Mouse (Mus musculus) adrenal gland, adult 2 months (tissue): ENCODE data around the gene Zfp706. TPM values are rescaled to one million over a fixed set of nuclear protein-coding genes. Genes with fewer than 3 reads are reported as not detected.

Source experiments
- DNase-seq: peaks from one replicate; pipeline ENCODE4 v3.0.0; 2021
- polyA plus RNA-seq: library from polyadenylated mRNA; depleted of rRNA; stranded (reverse); fragments of >200 nt; gene quantifications from 2 replicates; pipeline ENCODE4 v1.2.3, GENCODE M21; 2012
- total RNA-seq, 2 experiments: library from RNA; stranded (reverse); gene quantifications; 2 replicates each; pipeline ENCODE4 v1.2.3; 2021

Gene Zfp706
- total and polyA plus RNA-seq, 3 experiments: 26.2 to 247 (median 216) TPM

DNA sequence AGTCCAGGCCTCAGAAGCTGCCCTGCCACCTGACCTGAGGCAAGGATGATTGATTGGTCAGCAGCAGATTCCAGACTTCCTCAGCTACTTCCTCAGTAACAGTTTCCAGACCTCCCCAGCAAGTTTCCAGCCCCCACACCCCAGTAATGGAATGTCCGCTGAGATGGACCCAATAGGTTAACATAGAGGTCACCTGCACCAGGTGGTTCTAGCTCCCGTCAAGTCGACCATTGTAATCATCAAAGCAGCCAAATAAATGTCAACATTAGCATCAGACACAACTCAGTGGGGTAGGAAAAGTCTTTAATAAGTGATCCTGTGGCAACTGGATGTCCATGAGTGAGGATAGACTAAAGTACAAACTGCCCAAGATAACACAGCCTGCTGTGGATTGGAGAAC is 3.7 kb upstream of the Zfp706 start:
- no peak for DNase-seq

DNA sequence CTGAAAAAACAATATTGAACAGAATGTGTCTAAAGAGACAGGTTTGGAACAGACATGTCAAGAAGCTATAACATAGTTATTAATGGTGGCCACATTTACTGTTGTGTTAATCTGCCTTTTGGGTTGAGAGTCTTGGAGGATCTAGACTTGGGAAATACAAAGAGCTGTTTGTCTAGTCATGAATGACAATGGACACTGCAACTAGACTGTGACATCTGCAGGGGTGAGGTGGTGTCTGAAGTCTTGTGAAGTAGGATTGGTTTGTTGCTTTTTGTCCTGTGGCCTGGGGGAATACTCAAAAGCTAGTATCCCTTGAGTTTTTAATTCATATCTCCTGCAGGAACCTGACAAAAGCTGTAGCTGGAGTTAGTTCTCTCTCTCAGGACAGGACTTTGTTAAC is 973 bp upstream of the Zfp706 start:
- no peak for DNase-seq

DNA sequence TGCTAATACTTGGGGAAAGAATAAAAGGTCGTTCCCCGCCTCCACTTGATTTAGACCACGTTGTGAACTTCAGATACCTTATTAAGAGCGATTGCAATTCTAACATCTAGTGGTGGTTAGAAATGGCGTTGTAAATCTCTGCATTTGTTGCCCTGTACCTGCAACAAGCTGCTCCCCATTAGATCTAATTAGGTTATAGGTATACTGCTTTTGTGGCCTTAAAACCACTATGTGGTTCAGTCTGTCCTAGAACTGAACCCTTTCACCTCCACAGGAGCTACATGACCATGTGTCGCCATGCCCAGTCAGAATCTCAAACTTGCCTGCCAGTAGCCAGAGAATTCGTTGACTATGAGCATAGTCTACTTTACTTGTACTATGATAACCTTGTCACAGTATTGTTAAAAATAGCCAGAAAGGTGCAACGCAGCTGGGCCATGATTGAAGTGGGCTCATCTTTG is 416 bp upstream of the Zfp706 start:
- peak; percentile 10 for DNase-seq

DNA sequence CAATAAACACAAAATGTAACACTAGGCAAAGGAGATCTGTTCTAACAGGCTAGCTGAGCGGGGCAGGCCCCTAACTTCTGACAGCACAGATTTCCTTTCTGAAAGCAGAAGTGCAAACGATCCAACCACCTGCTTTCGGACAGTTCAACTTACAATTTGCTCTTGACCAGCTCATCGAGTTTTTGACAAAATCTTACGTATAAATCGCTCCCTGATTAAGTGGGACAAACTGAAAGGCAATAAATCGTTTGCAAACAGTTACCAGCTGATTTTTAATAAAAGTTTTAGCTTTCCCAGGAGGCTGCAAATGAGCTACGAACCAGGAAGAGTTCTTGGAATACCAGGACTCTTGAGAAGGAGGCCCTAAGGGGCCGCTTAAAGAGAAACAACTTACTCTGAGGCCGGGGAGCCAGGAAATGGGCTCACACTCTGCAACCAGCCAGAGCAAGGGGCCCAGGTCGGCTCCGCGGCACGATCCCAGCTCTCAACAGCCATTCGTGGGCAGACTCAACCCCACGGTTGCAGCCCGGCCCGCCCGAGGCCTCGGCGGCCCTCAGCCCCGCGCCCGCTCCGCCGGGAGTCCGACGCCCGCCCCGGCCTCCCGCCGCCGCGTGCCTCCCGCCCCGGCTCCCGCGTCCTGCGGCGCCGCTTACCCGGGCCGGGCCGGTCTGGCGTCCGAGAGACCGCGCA is 953 bp downstream of the Zfp706 start:
- DNase-seq: peak; percentile 52

DNA sequence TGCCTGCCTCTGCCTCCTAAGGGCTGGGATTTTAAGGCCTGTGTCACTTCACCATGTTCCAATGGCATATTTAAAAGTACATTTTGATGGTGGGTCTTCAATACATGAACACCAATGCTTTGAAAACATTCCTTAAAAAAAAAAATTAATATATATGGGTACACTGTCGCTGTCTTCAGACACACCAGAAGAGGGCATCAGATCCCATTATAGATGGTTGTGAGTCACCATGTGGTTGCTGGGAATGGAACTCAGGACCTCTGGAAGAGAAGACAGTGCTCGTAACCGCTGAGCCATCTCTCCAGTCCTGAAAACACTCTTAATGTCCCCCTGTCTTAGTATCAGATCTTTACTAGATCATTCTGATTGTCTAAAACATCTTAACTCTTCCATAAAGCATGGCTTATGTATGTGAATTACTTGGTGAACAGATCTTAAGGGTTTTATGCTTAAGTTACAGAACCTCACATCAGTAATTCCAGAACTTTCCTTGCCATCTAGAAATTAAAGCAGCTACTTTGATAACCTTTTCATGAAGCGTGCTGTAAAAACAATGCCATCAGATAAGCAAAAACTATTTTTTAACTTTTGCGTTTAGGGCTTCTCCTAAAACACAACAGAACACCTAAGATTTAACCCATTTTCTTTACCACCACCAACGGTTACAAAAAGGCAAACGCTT is 1.6 kb downstream of the Zfp706 start:
- DNase-seq: no peak

DNA sequence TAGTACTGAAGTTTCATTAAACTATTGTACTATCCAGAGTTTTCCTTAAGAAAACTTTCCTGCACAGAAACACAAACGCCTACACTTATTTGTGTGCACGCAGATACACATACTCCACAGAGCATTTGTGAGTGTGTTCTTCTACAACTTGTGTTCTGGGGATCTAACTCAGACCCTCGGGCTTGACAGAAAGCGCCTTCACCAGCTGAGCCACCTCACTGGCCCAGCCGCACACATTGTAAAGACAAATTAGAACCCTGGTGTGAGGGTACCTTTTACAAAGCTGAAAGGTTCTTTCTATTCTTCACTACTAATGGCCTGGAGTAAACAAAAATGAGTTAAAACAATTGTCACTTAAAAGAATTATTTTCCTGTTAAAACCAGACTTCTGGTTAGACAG is 2.7 kb downstream of the Zfp706 start:
- DNase-seq: no peak

DNA sequence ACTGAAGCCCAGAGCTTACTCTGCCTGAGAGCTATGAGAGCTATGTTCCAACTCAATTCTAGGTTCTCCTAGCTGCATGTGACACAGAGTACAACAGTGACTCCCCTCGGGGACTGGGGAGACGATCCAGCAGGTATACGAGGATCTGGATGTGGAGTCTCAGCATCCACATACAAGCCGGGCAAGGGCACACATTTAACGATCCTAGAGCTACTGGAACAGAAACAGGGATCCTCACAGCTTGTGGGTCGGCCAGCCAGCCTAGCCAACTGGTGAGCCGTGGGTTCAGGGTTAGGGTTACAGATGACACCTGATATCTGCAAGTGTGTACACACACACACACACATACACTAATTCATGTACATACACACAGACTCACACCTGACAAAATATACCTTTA is 5.3 kb downstream of the Zfp706 start:
- DNase-seq: no peak

DNA sequence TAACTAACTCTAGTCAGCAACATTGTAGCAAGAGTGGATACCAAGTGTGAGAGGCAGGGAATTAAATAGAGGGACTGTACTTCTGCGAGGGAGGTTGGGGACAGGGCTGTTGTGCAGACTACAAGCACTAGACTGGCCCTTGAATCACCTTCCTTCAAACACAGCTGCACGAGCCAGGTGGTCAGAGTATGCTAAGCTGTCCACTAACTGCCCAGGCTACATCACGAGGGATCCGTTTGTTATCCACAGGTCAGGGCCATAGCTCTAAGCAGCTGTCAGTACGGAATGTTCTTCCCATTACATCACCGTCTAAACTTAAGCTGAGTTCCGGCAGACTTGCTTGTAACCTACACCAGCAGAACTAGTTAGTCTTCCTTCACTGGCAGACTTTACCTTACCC is 8.0 kb downstream of the Zfp706 start:
- DNase-seq: peak; percentile 45

DNA sequence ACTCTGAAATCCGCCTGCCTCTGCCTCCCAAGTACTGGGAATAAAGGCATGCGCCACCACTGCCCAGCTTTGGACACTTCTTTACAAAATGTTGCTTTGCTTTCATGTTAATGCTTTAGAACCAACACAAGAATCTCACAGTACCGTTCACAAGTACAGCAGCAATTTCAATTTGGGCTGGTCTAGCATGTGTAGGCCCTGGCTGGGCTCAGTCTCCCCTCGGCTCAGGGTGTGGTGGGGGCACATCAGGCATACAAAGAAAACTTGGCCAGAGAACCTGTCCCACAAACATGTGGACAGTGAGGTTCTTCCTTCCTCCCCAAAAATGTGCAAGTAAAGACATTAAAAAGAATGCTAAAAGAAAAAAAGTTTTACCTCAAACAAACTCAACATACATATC is 12.4 kb downstream of the Zfp706 start:
- DNase-seq: no peak

DNA sequence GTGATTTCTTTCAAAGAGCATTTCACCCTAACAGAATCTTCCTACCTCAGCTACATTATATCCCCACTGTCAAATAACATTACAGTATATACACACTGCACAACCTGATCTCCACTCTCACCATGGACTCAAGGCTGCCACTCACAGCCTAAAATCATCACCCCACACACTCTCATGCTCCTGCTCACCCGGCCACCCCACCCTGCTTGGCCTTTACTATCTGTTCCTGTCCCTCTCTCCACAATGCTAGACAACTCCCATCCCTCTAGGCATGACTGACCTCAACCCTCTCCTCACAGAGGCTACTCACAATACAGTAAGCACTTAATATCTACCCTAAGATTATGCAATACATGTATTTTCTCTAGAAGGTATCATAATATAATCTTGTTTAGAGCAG is 12.9 kb downstream of the Zfp706 start:
- no peak for DNase-seq

DNA sequence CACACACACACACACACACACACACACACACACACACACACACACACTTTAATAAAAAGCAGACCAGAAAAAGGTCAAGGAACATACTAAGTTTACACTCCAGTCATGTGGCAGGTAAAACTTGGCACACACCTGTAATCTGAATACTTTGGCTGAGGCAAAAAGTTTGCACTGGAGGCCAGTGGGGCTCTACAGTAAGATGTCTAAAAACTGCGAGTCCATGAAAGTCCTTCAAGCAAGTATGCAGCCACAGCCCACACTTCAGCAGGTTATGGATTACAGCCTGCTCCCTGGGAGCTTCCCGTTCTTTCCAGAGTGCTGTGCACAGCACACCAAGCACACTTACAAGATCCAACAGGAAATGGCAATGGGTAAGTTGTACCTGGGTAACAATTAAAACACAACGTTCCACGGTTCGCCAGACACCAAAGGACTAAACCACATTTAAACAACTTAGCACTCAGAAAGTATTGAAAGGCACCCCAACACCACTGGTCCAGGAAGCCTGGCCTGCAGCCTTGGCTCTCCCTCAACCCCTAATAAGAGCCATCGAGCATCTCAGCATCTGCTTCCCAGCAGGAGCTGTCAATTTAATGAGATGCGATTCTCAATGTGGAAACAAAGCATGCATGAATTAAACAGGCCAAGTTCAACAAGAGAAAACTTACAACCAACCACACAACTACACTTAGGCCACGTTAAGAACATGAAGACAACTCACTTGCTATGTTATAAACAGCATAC is 14.0 kb downstream of the Zfp706 start:
- no peak for DNase-seq

DNA sequence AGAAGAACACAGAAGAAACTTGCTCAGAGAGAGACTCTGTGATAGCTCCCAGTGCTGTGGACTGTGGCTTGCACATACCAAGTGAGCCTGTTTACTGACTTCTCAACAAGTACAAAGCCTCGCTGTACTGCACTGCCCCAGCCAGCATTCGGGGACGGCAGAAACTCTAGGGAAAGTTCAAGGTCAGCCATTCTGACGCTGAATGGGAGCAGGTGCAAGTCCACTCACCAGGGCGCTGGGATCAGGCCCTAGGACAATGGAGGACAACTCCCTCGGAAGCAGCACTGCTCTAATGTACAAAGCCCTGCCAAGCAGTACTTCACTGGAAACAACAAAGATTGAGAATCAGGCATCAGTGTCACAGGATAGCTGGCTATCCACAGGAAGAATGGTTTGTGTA is 16.2 kb downstream of the Zfp706 start:
- DNase-seq: peak; percentile 60

DNA sequence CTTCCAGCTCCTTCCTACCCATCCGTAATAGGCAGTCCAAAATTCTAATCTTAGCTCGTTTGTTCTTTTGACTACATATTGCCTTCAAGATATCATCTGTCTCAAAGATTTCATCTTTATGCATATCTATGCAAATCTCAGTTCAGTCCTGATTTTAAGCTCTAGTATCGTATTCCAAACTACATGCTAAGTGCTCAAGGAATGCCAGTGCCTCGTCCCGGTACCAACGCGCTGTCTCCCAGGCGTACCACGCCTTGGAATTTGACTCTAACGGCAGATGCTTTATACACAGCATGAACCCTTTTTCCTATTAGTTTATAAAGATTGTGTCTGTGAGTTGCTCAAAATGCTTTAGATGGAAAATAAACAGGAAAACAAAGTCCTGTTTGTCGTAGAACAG is 17.7 kb downstream of the Zfp706 start:
- no peak for DNase-seq

DNA sequence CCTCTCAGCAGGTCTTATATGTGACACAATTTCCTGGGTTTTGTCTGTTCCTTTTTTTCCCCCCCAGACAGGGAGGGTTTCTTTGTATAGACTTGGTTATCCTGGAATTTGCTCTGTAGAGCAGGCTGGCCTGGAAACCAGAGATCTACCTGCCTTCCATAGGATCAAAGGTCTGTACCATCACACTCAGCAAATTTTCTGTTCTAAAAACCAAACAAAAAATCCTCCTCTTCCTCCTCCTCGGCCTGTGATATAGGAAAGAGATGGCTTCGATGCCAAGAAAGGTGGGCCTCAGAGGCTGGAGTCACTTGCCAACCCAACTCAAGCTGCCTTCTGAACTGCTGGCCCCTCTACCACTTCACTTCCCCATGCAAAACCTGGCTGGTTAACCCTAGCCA is 18.9 kb downstream of the Zfp706 start:
- no peak for DNase-seq

DNA sequence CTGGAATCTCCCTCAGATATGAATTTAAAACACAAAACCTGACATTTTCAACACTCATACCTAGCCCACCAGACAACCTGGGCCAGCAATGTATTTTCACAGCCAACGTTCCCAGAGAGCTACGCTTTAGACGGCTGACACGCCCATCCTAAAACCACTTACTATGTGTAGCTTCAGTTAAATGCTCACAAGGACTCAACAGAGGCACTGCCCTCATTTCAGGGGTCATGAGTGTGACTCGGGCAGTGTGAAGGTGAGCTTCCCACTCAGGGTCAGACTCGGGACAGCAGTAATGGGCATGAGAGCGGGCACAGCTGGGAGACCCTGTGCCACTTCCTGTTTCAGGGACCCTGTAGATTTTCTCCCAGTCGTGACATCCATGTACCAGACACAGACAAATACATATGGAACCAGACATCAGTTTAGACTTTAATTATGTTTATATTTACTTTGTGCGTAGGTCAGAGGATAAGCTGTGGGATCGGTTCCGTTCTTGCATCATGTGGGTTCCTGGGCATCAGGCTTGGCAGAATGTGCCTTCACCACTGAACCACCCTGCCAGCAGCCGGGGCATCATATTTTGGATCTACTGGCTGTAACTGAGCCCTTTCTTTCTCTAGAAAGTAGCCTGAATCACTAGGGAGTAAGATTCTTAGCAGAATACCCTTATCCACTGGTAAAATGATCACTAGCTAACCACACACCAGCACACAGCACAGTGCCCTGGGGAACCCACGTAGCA is 19.4 kb downstream of the Zfp706 start:
- no peak for DNase-seq

DNA sequence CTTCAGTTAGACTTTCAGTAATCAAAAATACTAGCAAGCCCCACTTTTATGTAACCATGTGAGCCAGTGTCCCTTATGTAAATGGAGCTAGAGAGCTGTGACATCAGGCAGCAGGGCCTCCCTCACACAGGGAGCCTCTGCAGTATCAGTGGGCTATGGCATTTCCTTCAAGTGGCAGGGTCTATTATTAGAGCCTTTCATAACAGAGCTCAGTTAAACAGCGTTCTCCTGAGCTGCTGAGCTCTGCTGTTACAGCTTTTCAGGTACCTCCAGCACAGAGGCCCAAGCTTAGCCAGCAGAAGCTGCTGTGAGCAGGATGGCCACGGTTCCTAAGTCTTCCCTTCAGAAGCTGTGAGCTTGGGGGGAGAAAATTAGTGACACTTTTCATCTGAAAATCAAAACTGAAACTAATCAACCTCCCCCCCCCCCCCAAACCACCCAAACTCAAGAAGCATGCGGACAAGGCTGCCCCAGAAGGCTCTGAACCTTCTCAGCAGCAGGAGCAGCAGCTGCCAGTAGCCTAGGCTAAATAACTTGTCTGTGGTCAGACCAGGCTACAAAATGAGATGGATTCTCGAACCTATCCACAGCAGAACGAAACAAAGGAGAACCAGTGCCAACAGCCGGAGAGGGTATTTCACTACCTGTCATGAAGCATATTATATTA is 20.2 kb downstream of the Zfp706 start:
- no peak for DNase-seq

DNA sequence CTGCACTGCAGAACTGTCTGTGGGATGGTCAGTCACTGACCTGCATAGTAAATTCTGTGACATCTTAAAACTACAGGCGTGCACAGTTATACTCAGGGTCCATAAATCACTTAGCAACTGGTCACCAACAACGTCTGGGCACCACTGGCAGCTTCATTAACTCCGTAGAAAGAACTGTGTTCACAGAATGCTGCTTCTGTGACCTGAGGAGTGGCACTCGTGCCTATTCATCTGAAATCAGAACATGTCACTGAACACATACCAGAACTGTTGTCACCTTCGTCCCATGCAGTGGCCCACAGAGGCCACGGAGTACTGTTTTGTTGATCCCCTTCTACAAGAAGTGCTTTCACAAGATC is 22.0 kb downstream of the Zfp706 start:
- DNase-seq: no peak

DNA sequence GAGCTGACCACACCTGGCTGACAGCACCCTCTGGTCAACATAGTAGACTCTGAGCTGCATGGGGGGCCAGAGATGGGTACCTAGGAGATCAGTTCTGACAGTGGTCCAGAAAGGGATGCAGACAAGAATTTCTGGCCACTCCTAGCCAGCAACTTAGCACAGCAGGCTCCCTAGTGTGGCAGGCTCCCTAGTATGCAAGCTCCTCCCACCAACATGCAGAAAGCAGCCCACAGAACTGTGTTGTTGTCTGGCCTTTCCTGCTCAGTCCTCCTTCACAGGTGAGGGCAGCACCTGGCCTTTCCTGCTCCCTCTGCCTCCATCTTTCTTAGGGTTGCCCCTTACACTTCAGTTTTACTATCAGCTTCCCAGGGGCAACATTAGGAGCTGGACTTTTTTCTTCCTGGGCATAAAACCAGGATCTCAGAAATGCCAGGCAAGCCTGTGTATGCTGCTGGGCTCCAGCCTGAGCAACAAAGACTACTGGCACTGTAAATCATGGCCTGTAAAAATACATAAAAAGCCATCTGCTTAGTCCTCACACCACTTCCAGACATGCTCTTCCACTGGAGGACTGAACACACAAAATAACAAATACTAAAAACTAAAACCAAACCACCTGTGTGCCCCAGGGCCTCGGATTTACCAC is 22.5 kb downstream of the Zfp706 start:
- no peak for DNase-seq

DNA sequence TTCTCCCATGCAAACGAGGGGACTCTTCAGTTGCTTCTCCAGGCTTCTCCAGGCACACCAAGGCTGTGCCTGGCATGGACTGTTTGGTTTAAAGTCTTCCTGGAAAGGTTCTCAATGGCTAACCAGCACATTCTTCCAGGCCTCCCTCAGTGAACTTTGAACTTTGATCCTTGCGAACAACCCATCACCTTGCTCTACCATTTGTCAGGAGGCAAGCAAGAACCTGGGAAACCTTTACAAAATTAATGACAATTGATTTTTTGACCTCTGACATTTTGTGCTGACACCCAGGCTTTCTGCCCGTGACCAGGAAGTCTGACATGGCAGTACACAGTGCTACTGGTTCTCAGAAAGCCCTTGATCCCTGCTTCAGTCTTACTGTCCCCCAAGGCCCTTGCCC is 24.1 kb downstream of the Zfp706 start:
- no peak for DNase-seq

DNA sequence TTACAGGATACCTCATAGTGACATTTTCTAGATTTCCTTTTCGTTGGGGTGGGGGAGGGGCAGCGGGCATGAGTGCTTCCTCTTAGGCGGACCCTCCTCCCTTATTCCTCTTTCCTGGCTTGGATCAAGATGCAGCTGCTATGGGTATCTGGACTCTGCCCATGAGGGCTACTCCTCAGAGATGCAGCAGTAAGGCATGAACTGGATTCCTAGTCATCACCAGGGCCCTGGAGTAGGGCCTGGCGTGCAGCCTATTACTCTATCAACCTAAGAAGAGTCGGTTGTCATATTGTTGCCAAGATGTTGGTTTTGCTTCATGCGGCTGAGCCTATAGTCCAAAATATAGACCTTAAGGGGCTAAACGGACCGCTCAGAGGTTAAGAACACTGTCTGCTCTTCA is 27.3 kb downstream of the Zfp706 start:
- DNase-seq: no peak

DNA sequence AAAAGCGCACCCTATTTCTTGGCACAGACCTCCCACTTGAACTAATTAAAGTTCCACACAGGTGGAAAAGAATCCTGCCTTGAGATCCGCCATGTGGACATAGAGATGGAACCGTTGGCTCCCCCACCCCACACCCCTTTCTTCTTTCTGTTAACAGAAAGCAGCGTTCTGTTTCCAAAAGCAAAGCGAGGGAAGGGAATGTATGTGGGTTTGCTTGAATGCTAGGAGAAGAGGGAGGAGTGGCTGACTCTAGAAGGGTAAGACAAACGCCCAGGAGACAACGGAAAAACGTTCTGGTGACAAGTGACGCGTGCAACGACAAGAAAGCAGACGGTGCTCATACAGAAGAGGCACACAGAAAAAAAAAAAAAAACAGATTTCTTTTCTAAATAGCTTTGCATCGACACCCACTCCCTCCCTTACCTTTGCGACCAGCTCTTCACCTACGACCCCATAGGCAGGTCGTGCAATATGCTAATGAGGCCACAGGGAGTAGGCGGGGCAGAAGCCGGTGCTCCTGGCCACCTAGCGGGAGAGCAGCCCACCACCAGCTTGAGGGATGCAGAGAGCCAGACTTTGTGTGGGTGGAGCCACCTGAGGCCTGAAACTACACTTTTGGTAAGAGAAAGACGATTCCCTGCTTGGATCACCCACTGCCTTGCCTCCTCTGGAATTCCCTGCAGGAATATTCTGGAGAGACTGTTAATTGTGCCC is 27.9 kb downstream of the Zfp706 start:
- peak; percentile 48 for DNase-seq
